Mouse (Mus musculus) brain, embryonic 14.5 days (tissue): ENCODE measurements around the gene Hyal3.

Experiments
- CTCF ChIP-seq: fragments of 200-500 bp; IDR thresholded peaks from 2 replicates; pipeline ENCODE4 v1.5.1; 2012; ENCODE audit warnings: inconsistent platforms, mild to moderate bottlenecking, moderate library complexity, borderline replicate concordance; ENCODE audit not compliant: insufficient read depth, insufficient read length; ENCODE audit errors: extremely low read depth
- POLR2A ChIP-seq: fragments of 200-500 bp; IDR thresholded peaks from 2 replicates; pipeline ENCODE4 v1.6.1; 2012; ENCODE audit warnings: mild to moderate bottlenecking, inconsistent platforms, borderline replicate concordance; ENCODE audit not compliant: poor library complexity, insufficient read depth, insufficient read length, severe bottlenecking; ENCODE audit errors: extremely low read depth

- TF ChIP-seq CTCF (peak; percentile 28; the same call in 1 of the 2 replicates), POLR2A (no peak)
These were observed 44.9 kb downstream of the Hyal3 start for GRCm38 (mm10) chr9:107625351-107626128.
